Mouse (Mus musculus) ES-E14 (cell line): Measurements from ENCODE around the gene Nos1ap. TPM values are rescaled to one million over a fixed set of nuclear protein-coding genes. Genes with fewer than 3 reads are reported as not detected.

Experiments
- DNase-seq: peaks from one replicate; pipeline ENCODE4 v3.0.0-alpha.2; 2013; ENCODE audit warnings: low read depth, low spot score
- H3K27ac ChIP-seq: 2 replicates; pipeline ENCODE4 v1.5.1; 2012; ENCODE audit warnings: low read depth, mild to moderate bottlenecking, low read length, moderate library complexity, mixed read lengths; ENCODE audit not compliant: poor library complexity, insufficient read depth, severe bottlenecking
- H3K36me3 ChIP-seq: 2 replicates; pipeline ENCODE4 v1.6.1; 2012; ENCODE audit warnings: mild to moderate bottlenecking, low read length, moderate library complexity, mixed read lengths; ENCODE audit not compliant: control insufficient read depth, poor library complexity, insufficient read depth, severe bottlenecking
- H3K4me1 ChIP-seq, 2 experiments: fragments of 150-350 bp in 1 of 2; sonication (generic) in 1 of 2; 2 replicates each; pipeline ENCODE4 v1.6.1; 2012; ENCODE audit warnings: low read length in 2 of 2, mild to moderate bottlenecking in 1 of 2, mixed read lengths in 1 of 2; ENCODE audit not compliant: control insufficient read depth in 2 of 2, insufficient read depth in 2 of 2, poor library complexity in 1 of 2
- H3K4me3 ChIP-seq, 2 experiments: fragments of 150-350 bp in 1 of 2; sonication (generic) in 1 of 2; 2 replicates each; pipeline ENCODE4 v1.5.1; 2012; ENCODE audit warnings: low read length in 2 of 2, low read depth in 1 of 2, mild to moderate bottlenecking in 1 of 2, mixed read lengths in 1 of 2; ENCODE audit not compliant: insufficient read depth in 1 of 2, poor library complexity in 1 of 2, severe bottlenecking in 1 of 2
- H3K9ac ChIP-seq: 2 replicates; pipeline ENCODE4 v1.6.1; 2012; ENCODE audit warnings: low read depth, mild to moderate bottlenecking, low read length, mixed read lengths; ENCODE audit not compliant: poor library complexity, insufficient read depth, severe bottlenecking
- H3K9me3 ChIP-seq: fragments of 150-350 bp; sonication (generic); 2 replicates; pipeline ENCODE4 v1.6.1; 2012; ENCODE audit warnings: low read depth, mild to moderate bottlenecking, low read length; ENCODE audit not compliant: control insufficient read depth, insufficient read depth
- CHD2 ChIP-seq: IDR thresholded peaks from 2 replicates; pipeline ENCODE4 v1.6.1; 2014; ENCODE audit warnings: mild to moderate bottlenecking, low read depth, low read length, inconsistent platforms
- HCFC1 ChIP-seq: IDR thresholded peaks from 2 replicates; pipeline ENCODE4 v1.6.1; 2012; ENCODE audit warnings: low read length, inconsistent platforms, borderline replicate concordance; ENCODE audit not compliant: insufficient read depth
- MAFK ChIP-seq: IDR thresholded peaks from 2 replicates; pipeline ENCODE4 v1.6.1; 2014; ENCODE audit warnings: mild to moderate bottlenecking, low read depth, low read length, inconsistent platforms; ENCODE audit not compliant: insufficient read depth
- ZC3H11A ChIP-seq: IDR thresholded peaks from 2 replicates; pipeline ENCODE4 v1.6.1; 2012; ENCODE audit warnings: low read depth, mild to moderate bottlenecking, inconsistent platforms, low read length, borderline replicate concordance
- ZNF384 ChIP-seq: IDR thresholded peaks from 2 replicates; pipeline ENCODE4 v1.6.1; 2012; ENCODE audit warnings: low read depth, low read length, inconsistent platforms
- in situ Hi-C, 2 experiments: fragments of 600-800 bp; cut with MboI; formaldehyde crosslinking; loops; one replicate each; pipeline ENCODE4 v1.15.1; 2025; ENCODE audit warnings: low sequenced_read_pairs in 2 of 2, inconsistent platforms in 1 of 2; ENCODE audit not compliant: unreplicated experiment in 2 of 2
- total RNA-seq: library from RNA; depleted of rRNA; stranded (reverse); fragments of 300-350 nt; gene quantifications from 2 replicates; pipeline ENCODE4 v1.2.3, GENCODE M21; 2012

Gene Nos1ap
- total RNA-seq, 1 experiment, result 0.49 TPM

DNA sequence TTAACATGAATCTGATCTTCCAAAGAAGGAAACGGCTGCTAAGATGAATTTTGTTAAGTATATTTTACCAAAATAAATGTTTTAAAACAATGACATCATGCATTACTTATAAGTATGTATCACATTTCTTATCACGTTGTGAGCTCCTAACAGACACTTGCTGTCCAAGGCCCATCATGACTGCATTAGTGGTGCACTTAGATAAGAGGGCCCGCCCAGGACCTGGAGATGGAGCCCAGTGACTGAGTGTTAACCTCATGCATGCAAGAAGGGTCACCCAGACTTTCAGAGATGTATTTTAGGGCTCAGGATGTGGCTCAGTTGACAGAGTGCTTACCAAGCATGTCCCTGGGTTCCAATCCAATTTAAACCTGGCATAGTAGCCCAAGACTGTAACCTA is 20.6 kb upstream of the Nos1ap start:
- Histone ChIP-seq H3K27ac (no peak overlapping the region), H3K4me3 (no peak overlapping the region), H3K4me1 (no peaks in the 10 kb centered on the region), H3K9ac (no peak overlapping the region), H3K9me3 (no peaks in the 10 kb centered on the region), H3K36me3 (no peaks in the 10 kb centered on the region)
- DNase-seq, result no peak
- in situ Hi-C loops, result loop anchor here (25.0 kb wide), 3 partner anchors 323 to 673 kb away; partner anchors contain the start of genes Uhmk1 (in 2 of the 2), Ccdc190 (in 1 of the 2) and Sh2d1b1 (in 1 of the 2)
- no peak for TF ChIP-seq ZC3H11A
- TF ChIP-seq ZNF384, result no peak
- TF ChIP-seq CHD2, result no peak
- no peak for TF ChIP-seq HCFC1
- no peak for TF ChIP-seq MAFK

DNA sequence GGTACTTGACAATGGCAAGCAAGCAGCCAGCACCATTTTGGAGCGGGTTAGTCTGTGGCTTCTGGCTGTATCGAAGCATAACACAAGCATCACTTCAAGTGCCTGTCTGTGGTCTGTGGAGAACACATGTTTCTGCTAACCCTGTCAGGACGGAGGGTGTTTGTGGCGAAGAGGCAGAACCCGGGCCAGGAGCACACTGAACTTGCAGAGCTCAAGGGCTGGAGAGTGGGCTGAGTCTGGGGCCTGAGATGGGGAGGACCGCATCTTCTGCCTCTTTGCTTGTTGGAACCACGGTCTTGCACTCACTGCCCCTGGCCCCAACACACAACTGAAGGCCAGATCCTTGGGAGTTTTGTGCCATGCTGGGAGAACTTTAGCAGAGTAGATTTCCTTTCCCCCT is 20.2 kb upstream of the Nos1ap start:
- DNase-seq, result no peak
- in situ Hi-C loops, result loop anchor here (25.0 kb wide), 3 partner anchors 323 to 673 kb away; partner anchors contain the start of genes Uhmk1 (in 2 of the 2), Ccdc190 (in 1 of the 2) and Sh2d1b1 (in 1 of the 2)
- H3K36me3 ChIP-seq, result no peaks in the 10 kb centered on the region
- no peak overlapping the region for H3K27ac ChIP-seq
- no peaks in the 10 kb centered on the region for H3K9me3 ChIP-seq
- no peak for TF ChIP-seq ZNF384
- no peak for TF ChIP-seq ZC3H11A
- no peak for TF ChIP-seq MAFK
- no peak for TF ChIP-seq CHD2
- no peak for TF ChIP-seq HCFC1
- no peak overlapping the region for H3K9ac ChIP-seq
- H3K4me1 ChIP-seq, result no peaks in the 10 kb centered on the region
- H3K4me3 ChIP-seq, result no peak overlapping the region

DNA sequence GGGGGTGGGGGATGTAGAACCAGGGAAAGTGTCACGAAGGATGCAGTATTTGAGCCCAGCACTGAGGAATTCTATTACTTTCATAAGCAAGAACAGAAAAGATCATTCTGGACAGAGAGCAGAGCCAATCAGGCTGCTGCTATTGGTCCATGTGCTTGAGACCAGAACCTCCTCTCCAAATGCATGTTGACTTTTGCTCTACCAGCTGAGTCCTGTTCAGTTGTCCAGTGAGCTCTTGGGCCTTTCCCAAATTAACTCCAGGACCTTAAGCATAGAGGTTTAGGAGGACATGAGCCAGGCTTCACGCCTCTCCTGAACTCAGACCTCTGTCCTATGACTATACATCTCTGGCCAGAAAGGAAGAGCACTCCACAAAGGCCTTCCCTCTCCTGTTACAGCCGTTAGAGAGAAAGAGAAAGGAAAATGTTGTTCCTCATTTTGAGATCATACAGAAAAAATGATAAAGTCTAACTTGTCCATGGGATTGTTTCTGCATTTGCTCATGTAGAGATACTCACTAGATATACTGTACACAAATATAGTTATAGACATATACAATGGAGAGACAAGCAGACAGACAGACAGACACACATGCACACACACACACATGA is 18.9 kb upstream of the Nos1ap start:
- Histone ChIP-seq H3K4me3 (no peak overlapping the region), H3K4me1 (no peaks in the 10 kb centered on the region), H3K36me3 (no peaks in the 10 kb centered on the region), H3K27ac (no peak overlapping the region), H3K9me3 (no peaks in the 10 kb centered on the region), H3K9ac (no peak overlapping the region)
- DNase-seq, result no peak
- in situ Hi-C loops, result loop anchor here (25.0 kb wide), 3 partner anchors 321 to 671 kb away; partner anchors contain the start of genes Uhmk1 (in 2 of the 2), Ccdc190 (in 1 of the 2) and Sh2d1b1 (in 1 of the 2)
- TF ChIP-seq ZNF384, result no peak
- TF ChIP-seq HCFC1, result no peak
- TF ChIP-seq CHD2, result no peak
- TF ChIP-seq MAFK, result no peak
- no peak for TF ChIP-seq ZC3H11A

DNA sequence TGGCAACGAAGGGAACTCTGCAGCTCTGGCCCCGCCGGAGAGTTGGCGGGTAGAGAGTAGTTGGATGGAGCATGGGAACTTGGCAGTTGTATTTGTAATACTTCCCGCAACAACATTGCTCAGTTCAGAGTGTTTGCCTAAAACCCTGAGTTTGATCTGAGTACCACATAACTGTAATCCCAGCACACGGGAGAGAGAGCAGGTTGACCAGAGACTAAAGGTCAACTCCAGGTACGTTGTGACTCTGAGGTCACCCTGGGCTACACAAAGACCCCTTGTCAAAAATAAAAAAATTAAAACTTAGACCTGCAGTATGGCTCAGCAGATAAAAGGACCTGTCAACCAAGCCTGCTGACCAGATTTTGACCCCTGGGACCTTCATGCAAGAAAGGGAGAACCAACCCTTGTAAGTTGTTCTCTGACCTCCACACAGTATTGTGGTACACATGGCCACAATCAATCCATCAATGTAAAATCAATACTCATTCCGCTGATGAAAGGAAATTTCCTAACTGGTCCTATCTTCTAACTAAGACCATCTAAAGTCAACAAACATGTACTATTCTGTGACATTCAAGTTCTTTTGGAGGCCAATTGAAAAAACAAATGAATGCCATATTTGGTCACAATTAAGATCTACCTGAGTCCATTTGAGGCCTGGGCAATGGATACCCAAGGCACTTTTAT is 17.7 kb upstream of the Nos1ap start:
- no peaks in the 10 kb centered on the region for H3K9me3 ChIP-seq
- H3K4me1 ChIP-seq, result no peaks in the 10 kb centered on the region
- no peak for TF ChIP-seq MAFK
- TF ChIP-seq ZNF384, result no peak
- no peak for TF ChIP-seq CHD2
- no peak for TF ChIP-seq ZC3H11A
- no peak for TF ChIP-seq HCFC1
- no peak overlapping the region for H3K4me3 ChIP-seq
- H3K36me3 ChIP-seq, result no peaks in the 10 kb centered on the region
- H3K27ac ChIP-seq, result no peak overlapping the region
- no peak for DNase-seq
- no peak overlapping the region for H3K9ac ChIP-seq
- in situ Hi-C loops, result loop anchor here (25.0 kb wide), 3 partner anchors 320 to 670 kb away; partner anchors contain the start of genes Uhmk1 (in 2 of the 2), Ccdc190 (in 1 of the 2) and Sh2d1b1 (in 1 of the 2)
